Comparison of ENCODE assay signal across 12 mouse cellular contexts in genomic region chr7:142056601-142057061, GRCm38 (mm10). TPM values are rescaled to one million over a fixed set of nuclear protein-coding genes. Genes with fewer than 3 reads are reported as not detected.
DNase-seq lines count a peak whose midpoint lies in the region; TF ChIP-seq lines count a peak whose summit lies in the region.
"Had no signal": no experiment of that assay in that cellular context is flagged by ENCODE, and none has a peak within 500 bp of the region (broad histone marks: within the 10 kb centered on the region; RNA-seq: fewer than 3 reads in every experiment).

No protein-coding gene starts in this region.

- peaks cover 47% of the 10 kb centered on the region for H3K36me3 ChIP-seq in heart, adult 2 months (ENCODE audit: control insufficient read depth, insufficient read depth, low read length)
- H3K36me3 ChIP-seq in thymus, adult 2 months (ENCODE audit: control insufficient read depth, insufficient read depth, low read length): no peaks in the 10 kb centered on the region

- H3K9ac ChIP-seq in heart, adult 2 months (ENCODE audit: low read depth, low read length): no peak overlapping the region
- H3K9ac ChIP-seq: forebrain, postnatal 0 days; lung, embryonic 14.5 days; neural tube, embryonic 13.5 days had no signal

- intact Hi-C loops in heart, adult 2 months (cut with DNase I): loop anchor here (2.0 kb wide), 1 partner anchor 14 kb away; no protein-coding TSS in a partner anchor

- H3K27me3 ChIP-seq in heart, adult 2 months (ENCODE audit: control insufficient read depth, insufficient read depth, low read length): no peaks in the 10 kb centered on the region
- no peaks in the 10 kb centered on the region for H3K27me3 ChIP-seq in thymus, adult 2 months (ENCODE audit: control insufficient read depth, insufficient read depth, low read length)
- H3K27me3 ChIP-seq: neural tube, embryonic 13.5 days had no signal

- 37% methylated on average over 1 of the region's 1 CpGs for whole genome bisulfite sequencing in heart, adult 2 months
- WGBS in thymus, adult 2 months: 15% methylated on average over 1 of the region's 1 CpGs

- no peak for TF ChIP-seq EP300 in heart, adult 2 months (IDR thresholded peaks at IDR 0.05; ENCODE audit: insufficient read depth, low read depth, low read length)

- no peak for TF ChIP-seq CTCF in heart, adult 2 months (IDR thresholded peaks at IDR 0.05)
- TF ChIP-seq CTCF in thymus, adult 2 months (IDR thresholded peaks at IDR 0.05; ENCODE audit: borderline replicate concordance, control insufficient read depth, extremely low read depth, insufficient read depth, low read length, poor library complexity): no peak

- no peak for TF ChIP-seq POLR2A in heart, adult 2 months (IDR thresholded peaks at IDR 0.05; ENCODE audit: insufficient read depth, low read depth, low read length)
- no peak for TF ChIP-seq POLR2A in thymus, adult 2 months (IDR thresholded peaks at IDR 0.05; ENCODE audit: control insufficient read depth, extremely low read depth, insufficient read depth, low read length, poor library complexity)

- peak overlapping the region; percentile 70 for H3K27ac ChIP-seq in heart, adult 2 months
- peak overlapping the region; percentile 56 for H3K27ac ChIP-seq in thymus, adult 2 months (ENCODE audit: control insufficient read depth, insufficient read depth, low read length)
- H3K27ac ChIP-seq: neural tube, embryonic 13.5 days had no signal

- H3K79me2 ChIP-seq in heart, adult 2 months (replicated peaks; ENCODE audit: control insufficient read depth, insufficient read depth, low read length): peaks cover 21% of the 10 kb centered on the region

- H3K4me1 ChIP-seq in heart, adult 2 months (ENCODE audit: control insufficient read depth, insufficient read depth, low read length): peaks cover 32% of the 10 kb centered on the region
- peaks cover 24% of the 10 kb centered on the region for H3K4me1 ChIP-seq in thymus, adult 2 months (replicated peaks; ENCODE audit: control insufficient read depth, insufficient read depth, low read length)

- no peak overlapping the region for H3K4me3 ChIP-seq in heart, adult 2 months
- H3K4me3 ChIP-seq in thymus, adult 2 months (ENCODE audit: control insufficient read depth, insufficient read depth, low read length): no peak overlapping the region
- H3K4me3 ChIP-seq: neural tube, embryonic 13.5 days had no signal

- DNase-seq in heart, adult 2 months: peak in 1 of 2 experiments; percentile 32
- no peak for DNase-seq in heart, adult 8-10 months (ENCODE audit: low spot score)
- peak; percentile 11 for DNase-seq in thymus, adult 2 months
- DNase-seq in thymus, postnatal 10 days (ENCODE audit: low spot score in 2 of 2): no peak
- peak; percentile 28 to 51 for DNase-seq in lung, postnatal 4 days
- peak; percentile 11 to 13 for DNase-seq in thymus, postnatal 36 days
- no peak for DNase-seq in layer of hippocampus, postnatal 36 days
- DNase-seq in retina, postnatal 1 day: no peak
- DNase-seq: forebrain, postnatal 0 days; heart, postnatal 4 days; lung, embryonic 14.5 days had no signal

RNA-seq across cellular contexts. Expression of gene Mob2, which starts 4.2 kb away (rescaled TPM):
- 10 to 100 TPM; 41.9 to 44.5 TPM for total RNA-seq in heart, adult 2 months (2021)
- 44.8 and 58.9 TPM in 2 replicates for polyA plus RNA-seq in heart, adult 2 months (2012; rRNA removed)
- 10 to 100 TPM; 45.2 to 53.5 (median 46.9) TPM for total RNA-seq in heart, adult 8-10 months (2022)
- 62.6 and 73.5 TPM in 2 replicates for polyA plus RNA-seq in thymus, adult 2 months (2012; rRNA removed)
- 10 to 100 TPM; 28.4 to 29.9 TPM for total RNA-seq in layer of hippocampus, postnatal 36 days (2021)

RNA-seq across cellular contexts. Expression of gene Dusp8, which starts 39.0 kb away (rescaled TPM):
- total RNA-seq in heart, adult 2 months (2021): 10 to 100 TPM; 37.4 to 43.2 TPM
- polyA plus RNA-seq in heart, adult 2 months (2012; rRNA removed): 31.4 and 38.4 TPM in 2 replicates
- 10 to 100 TPM; 26.3 to 48.9 (median 37.9) TPM for total RNA-seq in heart, adult 8-10 months (2022)
- 0.98 and 4.0 TPM in 2 replicates for polyA plus RNA-seq in thymus, adult 2 months (2012; rRNA removed)
- total RNA-seq in layer of hippocampus, postnatal 36 days (2021): 100 to 1,000 TPM; 123 to 125 TPM

Comparison
In these comparisons a context has a peak if more than half of its experiments do, and no peak if none do; other contexts are left out.
1. DNase-seq: peak in thymus, adult 2 months (single experiment), lung, postnatal 4 days (2 of 2) and thymus, postnatal 36 days (2 of 2); none in heart, adult 8-10 months (single experiment), thymus, postnatal 10 days (0 of 2), layer of hippocampus, postnatal 36 days (0 of 2) and retina, postnatal 1 day (single experiment).